Mouse (Mus musculus) activated CD4-positive, CD25-positive, alpha-beta regulatory T cell, adult 4 months (primary cell): ENCODE results near the gene Rybp. TPM values are rescaled to one million over a fixed set of nuclear protein-coding genes. Genes with fewer than 3 reads are reported as not detected.

Experiments
- ATAC-seq: one replicate; pipeline ENCODE4 v1.8.0; 2017
- polyA plus RNA-seq, 2 experiments: library from polyadenylated mRNA; unstranded; fragments of 100-300 nt; shearing (Covaris generic); gene quantifications; one replicate each; pipeline ENCODE4 v1.2.1; 2017

The Rybp gene
- polyA plus RNA-seq, 2 experiments from 2014 or later = 8.2 to 8.4 TPM

DNA sequence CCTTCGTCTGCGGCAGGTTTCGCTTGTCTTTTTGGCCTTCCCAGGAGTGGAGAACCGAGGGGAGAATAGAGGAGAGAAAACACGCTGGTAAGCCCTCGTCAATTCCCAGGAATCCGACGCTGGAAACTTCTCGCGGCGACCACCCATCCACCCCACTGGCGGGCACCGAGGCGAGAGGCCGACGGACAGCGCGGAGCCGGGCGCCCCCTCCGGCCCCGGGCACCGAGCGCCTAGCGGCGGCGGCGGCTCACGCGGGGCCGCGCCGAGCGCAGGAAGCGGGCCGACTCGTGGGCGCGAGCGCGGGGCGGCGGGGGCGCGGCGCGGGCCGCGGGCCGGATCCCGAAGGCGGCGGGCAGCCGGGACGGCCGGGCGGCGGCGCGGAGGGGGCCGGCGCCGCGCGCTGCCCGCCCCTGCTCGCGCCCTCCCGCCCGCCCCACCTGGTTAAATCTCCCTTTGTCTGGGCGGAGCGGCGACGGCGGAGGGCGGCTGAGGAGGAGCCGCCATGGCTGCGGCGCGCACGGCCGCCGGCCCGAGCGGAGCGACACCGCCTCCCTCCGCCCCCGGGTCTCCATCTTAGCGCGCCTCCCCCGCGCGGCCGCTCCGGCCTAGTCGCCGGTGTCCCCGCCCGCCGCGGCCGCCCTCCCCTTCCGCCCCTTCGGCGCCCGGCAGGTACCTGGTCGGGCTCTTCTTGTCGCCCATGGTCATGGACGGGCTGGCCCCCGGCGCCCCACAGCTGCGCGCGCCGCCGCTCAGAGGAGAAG is 532 bp downstream of the Rybp start:
- ATAC-seq = peak; percentile 43

DNA sequence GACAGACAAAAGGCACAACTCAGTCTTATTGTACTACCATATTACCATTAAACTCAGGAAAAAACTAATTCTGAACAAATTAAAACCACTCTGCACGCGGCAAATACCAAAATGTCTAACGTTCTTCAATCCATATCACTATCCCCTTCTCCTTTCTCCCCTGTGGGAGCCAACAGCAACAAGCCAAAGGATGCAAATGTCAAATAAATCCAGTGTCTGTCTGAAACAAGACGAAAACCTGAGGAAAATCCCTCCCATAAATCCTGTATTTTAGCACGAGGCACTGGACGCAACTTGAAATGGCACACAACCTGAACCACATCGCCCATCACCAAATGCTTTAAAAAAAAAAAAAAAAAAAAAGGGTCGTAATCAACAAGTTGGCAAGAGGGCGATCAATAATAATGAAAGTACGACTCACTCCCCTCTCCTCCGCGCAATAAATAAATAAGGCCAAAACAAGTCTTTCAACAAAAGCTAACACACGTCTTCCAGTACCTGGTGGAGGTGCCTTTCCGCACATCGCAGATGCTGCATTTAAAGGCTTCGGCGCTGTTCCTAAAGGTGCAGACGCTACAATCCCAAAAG is 1.2 kb downstream of the Rybp start:
- ATAC-seq = peak; percentile 23

DNA sequence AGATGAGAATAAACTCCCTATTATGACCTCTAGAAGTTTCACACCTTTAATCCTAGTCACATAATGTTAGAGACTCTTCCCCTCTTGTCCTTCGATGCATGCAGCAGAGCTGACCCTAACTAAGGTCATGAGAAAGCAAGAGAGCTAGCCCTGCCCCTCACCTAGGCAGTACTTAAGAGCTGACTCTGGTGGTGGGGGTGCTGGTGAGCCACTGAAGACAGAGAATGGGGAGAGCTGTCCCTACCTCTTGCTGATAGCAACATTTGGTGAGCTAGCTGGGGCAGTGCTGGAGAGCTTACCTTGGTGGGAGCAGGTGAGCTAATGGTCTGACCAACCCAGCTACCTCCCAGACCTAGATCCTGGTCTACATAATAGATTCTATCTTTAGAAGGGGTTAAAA is 8.4 kb downstream of the Rybp start:
- no peak for ATAC-seq

DNA sequence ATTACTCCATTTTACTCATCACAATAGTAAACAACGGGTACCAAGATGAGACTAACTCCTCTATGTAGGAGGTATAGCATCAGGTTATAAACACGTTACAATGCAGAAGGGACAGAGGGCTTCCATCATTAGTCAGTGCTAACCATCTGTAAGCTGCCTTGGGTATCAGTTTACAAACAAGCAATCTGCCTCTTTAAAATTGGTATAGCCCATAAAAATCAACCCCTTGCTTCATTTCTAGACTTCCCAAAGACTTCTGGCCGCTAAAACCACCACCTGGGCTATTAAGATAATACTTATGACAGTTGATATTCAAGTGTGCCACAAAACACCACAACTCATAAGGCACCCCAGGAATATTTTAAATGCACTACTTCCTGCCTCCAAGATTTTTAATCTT is 10.9 kb downstream of the Rybp start:
- no peak for ATAC-seq

DNA sequence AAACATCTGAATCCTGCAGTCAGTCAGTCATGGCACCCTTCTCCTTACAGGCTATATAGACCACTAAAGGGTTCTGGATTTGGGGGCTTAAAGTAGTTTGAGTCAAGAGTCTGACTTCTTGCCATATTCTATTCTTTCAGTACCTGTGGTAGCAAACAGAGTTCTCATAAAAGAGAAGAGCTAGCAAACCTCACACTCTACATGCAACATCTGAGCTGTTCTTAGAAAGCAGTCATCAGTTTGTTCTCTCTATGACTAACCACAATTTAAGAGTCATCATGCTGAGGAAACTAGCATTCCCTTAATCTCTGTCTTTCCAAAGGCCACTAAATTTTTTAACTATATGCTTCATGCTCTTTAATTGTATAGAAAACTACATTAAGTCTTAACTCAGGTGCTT is 11.6 kb downstream of the Rybp start:
- no peak for ATAC-seq

DNA sequence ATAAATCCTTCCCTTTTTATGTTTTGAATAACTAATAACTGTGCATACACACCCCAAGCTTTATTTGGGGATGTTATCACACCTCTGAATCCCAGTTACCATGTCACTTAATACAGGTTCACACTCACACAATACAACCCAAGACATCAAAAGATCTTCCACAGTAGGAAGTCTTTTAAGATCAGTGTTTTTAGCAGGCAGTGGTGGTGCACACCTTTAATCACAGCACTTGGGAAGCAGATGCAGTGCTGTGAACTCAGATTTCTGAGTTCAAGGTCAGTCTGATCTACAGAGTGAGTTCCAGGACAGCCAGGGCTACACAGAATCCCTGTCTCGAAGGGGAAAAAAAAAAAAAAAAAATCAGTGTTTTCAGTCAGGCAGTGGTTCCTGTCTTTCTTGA is 13.7 kb downstream of the Rybp start:
- no peak for ATAC-seq

DNA sequence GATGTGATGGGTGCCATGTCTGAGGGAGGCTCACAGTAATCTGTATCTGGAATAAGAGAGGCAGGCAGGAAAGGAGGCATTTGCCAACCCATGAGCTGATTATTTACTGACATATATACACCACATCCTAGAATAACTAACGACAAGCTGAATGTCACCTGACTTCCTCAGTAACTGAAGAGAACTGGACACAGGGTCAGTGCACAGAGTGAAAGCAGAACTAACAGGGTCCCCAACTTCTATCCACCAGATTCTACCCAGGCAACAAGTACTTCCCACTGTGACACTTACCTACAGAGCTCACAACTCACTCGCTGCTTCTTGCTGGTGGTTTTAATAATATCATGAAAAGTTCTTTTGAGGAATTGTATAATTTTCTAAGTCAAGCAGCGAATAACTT is 15.3 kb downstream of the Rybp start:
- ATAC-seq = no peak

DNA sequence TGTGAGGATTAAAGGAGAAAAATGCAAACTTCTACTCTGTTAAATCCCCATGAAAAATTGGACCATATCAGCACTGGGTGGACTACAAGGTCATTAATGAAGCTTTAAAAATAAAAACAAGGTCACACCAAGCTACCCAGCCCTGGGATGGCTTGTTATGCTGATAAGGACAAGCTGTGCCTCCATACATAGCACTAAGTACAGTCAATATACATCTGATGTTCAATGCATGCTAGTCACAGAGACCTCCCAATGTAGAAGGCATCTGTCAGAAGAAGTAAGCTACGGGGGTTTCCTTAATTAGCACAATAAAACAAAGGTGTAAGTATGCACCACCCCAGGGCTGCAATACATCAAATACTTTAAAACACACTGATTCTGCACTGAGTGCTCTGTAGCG is 16.5 kb downstream of the Rybp start:
- ATAC-seq = no peak

DNA sequence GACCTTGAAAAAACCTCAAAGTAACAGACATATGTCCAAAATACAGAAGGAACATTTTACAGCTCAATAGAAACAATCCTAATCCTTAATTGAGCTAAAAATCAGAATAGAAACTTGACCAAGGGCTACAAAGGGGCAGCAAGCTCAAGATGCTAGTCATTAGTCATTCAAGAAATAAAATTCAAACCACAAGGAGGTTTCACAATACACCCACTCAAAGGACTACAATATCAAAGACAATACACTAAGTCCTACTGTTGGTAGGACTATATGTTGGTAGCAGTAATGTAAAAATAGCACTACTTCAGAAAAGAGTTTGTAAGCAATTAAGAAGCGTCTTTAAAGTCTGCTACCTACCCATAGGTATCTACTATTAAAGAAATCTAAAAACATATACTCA is 27.7 kb downstream of the Rybp start:
- peak; percentile 49 for ATAC-seq

DNA sequence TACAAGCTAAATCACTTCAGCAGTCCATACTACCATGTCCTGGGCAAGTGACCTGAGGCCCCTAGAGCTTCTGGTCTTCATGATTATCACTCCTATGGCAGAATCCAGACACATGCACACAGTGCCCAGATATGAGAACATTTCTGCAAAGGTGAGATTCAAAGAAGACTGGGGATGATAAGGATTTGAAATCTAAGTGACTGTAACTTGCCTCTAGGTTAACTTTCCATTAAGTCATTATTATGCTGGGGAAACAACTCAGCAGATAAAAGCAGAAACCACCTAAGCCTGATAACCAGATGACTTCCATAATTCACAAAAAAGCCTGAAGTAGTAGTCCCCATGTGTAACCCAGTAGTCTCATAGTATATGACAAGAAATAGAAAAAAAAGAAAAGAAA is 29.0 kb downstream of the Rybp start:
- ATAC-seq = no peak

DNA sequence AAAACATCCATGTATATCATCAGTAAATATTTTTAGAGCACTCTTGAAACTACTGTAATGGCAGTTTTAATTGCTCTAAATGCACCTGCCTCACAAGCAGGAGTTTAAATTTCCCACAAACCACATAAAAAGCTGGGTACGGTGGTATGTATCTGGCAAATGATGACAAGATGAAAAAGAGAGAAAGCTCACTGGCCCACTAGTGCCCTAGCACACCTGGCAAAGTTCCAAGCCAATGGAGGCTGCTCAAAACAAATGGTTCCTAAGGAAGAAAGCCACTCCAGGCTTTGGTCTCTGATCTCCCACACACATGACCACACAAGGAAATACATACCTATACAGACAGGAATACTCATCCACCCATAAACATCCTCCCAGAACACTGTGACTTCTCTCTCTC is 31.9 kb downstream of the Rybp start:
- no peak for ATAC-seq

DNA sequence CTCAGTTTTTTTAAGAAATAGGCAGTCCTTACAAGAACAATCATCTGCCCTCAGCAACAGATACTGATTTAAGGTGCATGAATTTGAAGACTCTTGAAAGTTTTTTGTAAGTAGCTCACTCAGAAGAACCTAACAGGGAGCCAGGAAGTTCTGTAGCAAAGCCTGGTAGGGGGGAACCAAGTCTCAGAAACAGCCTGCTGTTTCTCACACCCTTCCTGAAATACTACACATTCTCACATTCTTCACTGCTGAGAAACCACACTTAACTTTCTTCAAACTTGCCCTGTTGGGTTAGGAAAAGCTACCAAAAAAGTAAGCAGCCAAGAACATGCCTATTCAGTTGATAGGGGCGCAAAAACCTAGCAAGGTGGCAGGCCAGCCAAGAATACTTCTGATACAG is 32.6 kb downstream of the Rybp start:
- no peak for ATAC-seq

DNA sequence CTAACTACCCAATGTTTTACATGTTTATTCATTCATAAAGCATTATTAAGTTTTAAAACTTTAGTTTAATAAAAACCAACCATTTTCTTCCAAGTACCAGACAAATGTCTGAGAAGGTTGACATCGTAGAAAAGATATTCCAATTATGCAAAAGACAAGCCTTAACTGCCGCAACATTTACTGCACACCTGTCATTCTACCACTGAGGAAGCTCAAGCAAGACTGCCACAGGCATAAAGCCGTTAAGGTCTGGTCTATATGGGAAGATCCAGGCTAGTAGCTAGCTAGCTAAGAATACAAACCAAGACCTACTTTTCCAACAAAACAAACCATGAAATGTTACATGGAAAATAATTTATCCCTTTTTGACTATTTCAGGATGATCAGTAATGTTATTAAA is 42.8 kb downstream of the Rybp start:
- ATAC-seq = no peak

DNA sequence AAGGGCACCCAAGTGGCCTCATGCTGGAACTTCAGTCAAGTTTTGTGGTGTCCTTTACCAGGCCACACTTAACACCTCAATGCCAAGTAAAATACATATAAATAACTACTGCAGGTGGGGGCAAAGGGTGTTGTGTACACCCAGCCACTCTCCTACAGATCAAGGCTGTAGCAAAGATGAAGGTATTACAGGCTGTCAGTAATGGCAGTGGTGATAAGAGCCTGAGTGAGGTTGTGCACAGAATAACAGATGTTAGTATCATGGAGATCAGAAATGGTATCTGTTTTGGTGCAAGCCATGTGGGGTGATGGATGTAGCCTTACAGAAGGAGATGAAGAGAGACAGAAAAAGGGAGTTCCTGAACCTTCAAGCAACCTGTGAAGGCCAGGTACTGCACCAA is 52.2 kb downstream of the Rybp start:
- no peak for ATAC-seq

DNA sequence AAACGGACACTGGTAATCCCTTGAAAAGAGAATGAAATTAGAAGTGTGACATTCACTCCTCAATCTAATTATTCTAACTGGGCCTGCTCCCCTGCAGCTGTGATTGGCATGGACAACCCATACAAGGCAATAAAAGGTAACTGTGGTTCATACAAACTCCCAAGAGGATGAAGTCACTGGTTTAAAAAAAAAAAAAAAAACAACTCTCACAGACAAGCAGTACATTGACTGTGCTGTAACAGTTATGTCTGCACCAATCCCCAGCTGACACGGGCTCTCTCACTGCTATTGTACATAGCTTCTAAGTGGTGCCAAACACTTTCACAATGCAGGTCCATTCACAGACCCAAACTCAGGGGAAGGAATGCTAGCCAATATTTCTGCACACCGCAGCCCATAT is 53.8 kb downstream of the Rybp start:
- no peak for ATAC-seq

DNA sequence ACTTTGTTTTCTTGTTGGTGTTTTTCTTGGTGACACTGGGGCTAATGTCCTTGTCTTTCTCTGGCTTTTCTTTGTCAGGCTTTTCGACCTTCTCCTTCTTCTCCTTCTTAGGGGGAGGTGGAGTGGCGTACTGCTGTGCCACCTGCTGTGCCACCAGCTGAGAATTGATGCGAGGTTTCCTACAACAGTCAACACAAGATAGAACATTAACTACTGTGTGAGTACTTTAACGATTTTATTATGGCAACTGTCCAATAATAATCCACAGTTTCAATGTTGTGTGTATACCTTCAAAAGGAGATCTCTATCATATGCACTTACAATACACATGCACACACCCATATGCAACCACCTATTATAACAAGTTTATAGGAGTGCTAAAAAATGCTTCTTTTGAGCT is 54.2 kb downstream of the Rybp start:
- ATAC-seq = no peak

DNA sequence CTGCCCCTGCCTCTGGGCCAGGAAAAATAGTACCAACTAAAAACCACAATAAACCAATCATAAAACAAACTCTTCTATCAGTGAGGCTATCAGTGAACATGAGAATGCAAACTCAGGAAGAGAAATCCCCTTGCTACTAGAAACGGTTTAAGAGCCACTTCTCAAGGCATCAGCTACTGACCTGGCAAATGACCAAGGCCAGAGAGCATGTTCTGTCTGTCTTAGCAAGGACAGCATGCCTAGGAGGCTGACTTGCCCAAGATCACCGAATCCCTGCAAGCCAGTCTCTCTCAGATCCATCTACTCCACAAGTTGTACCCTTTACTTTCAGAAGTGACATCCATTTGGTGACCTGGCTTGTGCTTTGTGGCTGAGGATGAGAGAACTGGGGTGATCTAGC is 61.1 kb downstream of the Rybp start:
- ATAC-seq = no peak

DNA sequence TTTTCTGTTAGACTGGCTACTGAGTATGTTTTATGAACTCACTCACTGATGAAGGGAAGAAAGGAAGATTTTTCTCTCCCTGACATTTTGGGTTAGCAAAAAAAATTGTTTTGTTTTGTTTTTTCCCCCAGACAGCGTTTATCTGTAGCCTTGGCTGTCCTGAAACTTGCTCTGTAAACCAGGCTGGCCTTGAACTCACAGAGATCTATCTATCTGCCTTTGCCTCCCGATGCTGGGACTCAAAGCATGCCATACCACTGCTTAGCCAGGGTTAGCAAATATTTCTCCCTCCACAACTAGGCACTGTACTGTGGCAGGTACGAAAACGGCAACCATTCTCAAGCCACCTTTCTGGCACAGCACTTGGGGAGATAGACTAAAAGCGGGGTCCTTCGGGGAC is 63.4 kb downstream of the Rybp start:
- ATAC-seq = no peak

DNA sequence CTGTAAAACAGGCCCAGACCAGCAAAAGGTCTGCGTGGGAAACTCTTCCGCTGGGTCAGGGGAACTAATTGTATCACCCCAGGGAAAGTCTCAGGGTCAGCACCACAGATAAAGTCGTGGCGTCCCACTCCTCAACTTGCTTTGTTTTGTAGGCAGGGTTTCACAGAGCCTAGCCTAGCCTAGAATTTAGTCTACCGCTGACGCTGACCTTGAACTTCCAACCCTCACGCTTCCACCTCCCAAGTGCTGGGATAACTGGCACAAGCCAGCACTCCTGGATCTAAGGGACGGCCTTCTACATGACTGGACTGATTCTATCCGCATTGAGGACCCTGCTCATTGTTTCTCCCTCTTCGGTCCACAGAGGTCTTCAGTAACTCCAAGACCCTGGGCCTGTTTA is 63.9 kb downstream of the Rybp start:
- no peak for ATAC-seq

DNA sequence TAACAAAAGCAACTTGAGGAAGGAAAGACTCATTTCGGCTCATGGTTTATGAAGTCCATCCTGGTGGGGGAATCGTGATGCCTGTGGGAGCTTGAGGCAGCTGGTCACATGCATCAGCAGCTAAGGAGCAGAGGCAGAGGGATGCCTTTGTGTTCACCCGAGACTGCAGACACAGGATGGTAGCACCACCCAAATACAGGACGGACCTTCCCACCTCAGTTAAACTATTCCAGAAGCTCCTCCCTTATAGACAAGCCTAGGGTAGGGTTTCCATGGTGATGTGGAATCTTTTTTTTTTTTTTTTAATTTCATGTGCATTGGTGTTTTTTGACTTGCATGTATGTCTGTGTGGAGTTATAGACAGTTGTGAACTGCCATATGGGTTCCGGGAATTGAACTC is 64.4 kb downstream of the Rybp start:
- no peak for ATAC-seq

DNA sequence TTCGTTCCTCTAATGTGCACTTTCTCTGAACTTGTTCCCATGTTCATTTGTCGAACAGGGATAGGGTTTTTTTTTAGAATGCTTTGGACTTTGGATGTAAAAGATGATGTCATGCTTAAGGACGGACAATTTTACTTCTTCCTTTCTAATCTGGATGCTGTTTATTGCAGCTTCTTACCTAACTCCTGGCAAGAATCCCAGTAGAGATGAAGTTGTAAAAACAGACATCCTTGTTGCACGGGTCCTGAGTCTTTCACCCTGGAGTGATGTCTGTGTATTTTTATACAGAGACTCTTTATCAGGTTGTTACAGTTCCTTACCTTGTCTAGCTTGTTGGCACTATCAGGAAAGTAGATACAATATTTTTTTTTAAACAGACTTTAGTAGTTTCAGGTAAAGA is 65.5 kb downstream of the Rybp start:
- ATAC-seq = no peak

DNA sequence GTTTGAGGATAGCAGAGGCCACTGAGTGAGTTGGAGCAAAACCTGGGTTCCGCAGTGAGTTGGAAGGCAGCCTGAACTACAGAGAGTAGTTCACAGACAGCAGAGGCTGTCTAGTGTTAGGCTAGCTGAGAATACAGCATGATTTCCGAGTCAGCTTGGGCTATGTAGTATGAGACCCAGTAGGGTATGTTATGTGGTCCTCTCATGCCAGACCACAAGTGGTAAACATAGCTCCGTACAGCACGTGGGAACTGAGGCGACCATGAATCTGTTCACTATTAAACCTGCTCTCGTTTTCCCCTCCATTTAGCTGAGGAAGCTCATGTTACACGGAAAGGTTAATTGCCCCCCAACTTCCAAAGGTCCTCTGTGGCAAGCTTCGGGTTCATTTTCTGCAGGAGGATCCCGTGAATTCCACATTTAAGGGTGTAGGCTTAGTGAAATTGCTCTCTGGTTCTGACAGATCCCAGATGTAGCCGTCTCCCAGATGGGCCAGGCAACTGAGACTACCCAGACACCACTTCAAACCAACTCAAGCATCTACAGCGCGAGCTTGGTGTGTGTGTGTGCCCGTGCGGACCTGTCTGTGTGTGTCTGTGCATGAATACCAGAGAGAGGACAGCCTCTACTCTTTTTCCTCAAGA is 66.2 kb downstream of the Rybp start:
- ATAC-seq = no peak

DNA sequence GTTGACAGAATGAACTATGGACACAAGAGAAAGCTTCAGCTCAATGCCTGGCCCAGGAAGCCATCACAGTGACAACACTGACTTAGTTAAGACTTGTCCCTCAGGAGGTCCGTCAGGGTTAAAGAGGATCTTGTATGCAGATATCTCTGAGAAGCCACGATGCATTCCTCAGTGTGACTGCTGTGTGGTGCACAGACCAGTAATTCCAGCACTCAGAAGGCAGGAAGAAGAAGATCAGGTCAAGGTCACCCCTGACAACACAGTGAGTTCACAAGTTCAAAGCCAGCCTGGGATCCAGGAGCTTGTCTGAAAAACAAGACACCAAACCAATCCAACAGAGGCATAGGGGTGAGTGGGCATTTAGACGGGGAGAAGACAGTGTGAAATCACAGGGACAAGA is 67.3 kb downstream of the Rybp start:
- ATAC-seq = no peak

DNA sequence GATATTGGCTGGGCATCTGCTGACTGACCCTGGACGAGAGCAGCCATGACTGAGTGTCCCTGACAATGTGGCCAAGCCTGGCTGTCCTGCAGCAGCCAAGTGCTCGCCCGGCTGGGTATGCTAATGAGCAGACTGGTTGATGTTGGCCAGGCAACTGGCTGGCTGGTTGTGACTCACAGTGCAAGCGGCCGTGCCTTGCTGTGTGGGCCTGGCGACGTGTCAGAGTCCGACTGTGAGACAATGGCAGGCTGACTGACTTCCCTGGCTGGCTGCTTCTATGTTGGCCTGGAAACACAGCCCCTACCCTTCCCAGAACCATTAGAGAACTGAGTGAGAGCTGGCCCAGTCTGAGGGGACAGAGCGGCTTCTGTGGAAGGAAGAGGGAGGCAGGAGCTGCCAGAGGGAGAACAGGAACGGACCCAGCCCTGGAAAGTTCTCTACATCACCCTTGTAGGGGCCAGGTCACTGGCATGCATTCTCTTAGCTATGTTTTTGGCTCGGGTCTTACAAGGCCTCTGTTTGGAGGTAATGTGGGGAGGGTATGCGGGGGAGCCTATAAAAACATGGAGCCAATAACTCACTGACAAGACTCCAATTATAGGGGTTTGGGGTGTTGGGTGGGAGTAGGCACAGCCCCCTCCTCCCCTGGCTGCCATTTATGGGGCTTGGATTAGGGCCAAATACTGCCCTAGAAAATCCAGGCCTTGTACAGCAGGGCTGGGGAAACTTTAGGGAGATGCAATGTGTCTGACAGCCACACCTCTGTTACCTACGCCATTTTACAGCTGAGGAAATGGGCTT is 68.5 kb downstream of the Rybp start:
- no peak for ATAC-seq
